ENCODE assay signal across 33 mouse cellular contexts in genomic region chr1:95066040-95066439, GRCm38 (mm10).
"Had no signal": no experiment of that assay in that cellular context is flagged by ENCODE, and none has a peak within 500 bp of the region (broad histone marks: within the 10 kb centered on the region; RNA-seq: fewer than 3 reads in every experiment).

No protein-coding gene starts in this region.

- H3K4me2 ChIP-seq: heart, embryonic 11.5 days; heart, embryonic 12.5 days; heart, embryonic 13.5 days; heart, embryonic 15.5 days; hindbrain, embryonic 12.5 days; hindbrain, embryonic 13.5 days; hindbrain, embryonic 14.5 days; hindbrain, embryonic 15.5 days; kidney, embryonic 15.5 days had no signal

- DNase-seq: heart, postnatal 10 days; heart, postnatal 14 days; heart, postnatal 36 days; heart, postnatal 4 days; kidney, adult 11 months; kidney, adult 18-20 months; kidney, adult 2 months; kidney, adult 8-10 months; kidney, adult 9 months; kidney, postnatal 10 days; kidney, postnatal 14 days; kidney, postnatal 25 days; kidney, postnatal 36 days; kidney, postnatal 4 days; layer of hippocampus, adult 9-11 months; layer of hippocampus, postnatal 36 days had no signal

- H3K27me3 ChIP-seq: heart, embryonic 12.5 days; heart, embryonic 13.5 days; heart, embryonic 15.5 days; hindbrain, embryonic 12.5 days; hindbrain, embryonic 13.5 days; hindbrain, embryonic 15.5 days; kidney, embryonic 15.5 days had no signal

- H3K4me1 ChIP-seq: heart, embryonic 10.5 days; heart, embryonic 12.5 days; heart, embryonic 13.5 days; heart, embryonic 15.5 days; hindbrain, embryonic 10.5 days; hindbrain, embryonic 12.5 days; hindbrain, embryonic 13.5 days; hindbrain, embryonic 15.5 days; kidney, embryonic 15.5 days had no signal

- H3K4me3 ChIP-seq: heart, embryonic 10.5 days; heart, embryonic 12.5 days; heart, embryonic 13.5 days; heart, embryonic 15.5 days; hindbrain, embryonic 10.5 days; hindbrain, embryonic 12.5 days; hindbrain, embryonic 13.5 days; hindbrain, embryonic 15.5 days; kidney, embryonic 15.5 days; layer of hippocampus, adult 2 months; left cerebral cortex, adult 2 months had no signal

- H3K27ac ChIP-seq: heart, embryonic 10.5 days; heart, embryonic 13.5 days; heart, embryonic 15.5 days; hindbrain, embryonic 10.5 days; hindbrain, embryonic 12.5 days; hindbrain, embryonic 13.5 days; hindbrain, embryonic 14.5 days; hindbrain, embryonic 15.5 days; hindbrain, postnatal 0 days; kidney, embryonic 15.5 days; kidney, postnatal 0 days; layer of hippocampus, adult 2 months; left cerebral cortex, adult 2 months had no signal

- H3K36me3 ChIP-seq: heart, embryonic 10.5 days; heart, embryonic 12.5 days; heart, embryonic 13.5 days; heart, embryonic 15.5 days; hindbrain, embryonic 10.5 days; hindbrain, embryonic 12.5 days; hindbrain, embryonic 13.5 days; hindbrain, embryonic 15.5 days; kidney, embryonic 15.5 days had no signal

- H3K9me3 ChIP-seq: heart, embryonic 10.5 days; heart, embryonic 12.5 days; heart, embryonic 13.5 days; heart, embryonic 15.5 days; hindbrain, embryonic 10.5 days; hindbrain, embryonic 12.5 days; hindbrain, embryonic 13.5 days; hindbrain, embryonic 15.5 days; kidney, embryonic 15.5 days had no signal

- ATAC-seq: hindbrain, embryonic 16.5 days; hindbrain, postnatal 0 days; inflammation-experienced regulatory T-cells, adult 6 months had no signal

- H3K9ac ChIP-seq: heart, embryonic 12.5 days; heart, embryonic 13.5 days; heart, embryonic 15.5 days; hindbrain, embryonic 12.5 days; hindbrain, embryonic 13.5 days; hindbrain, embryonic 14.5 days; hindbrain, embryonic 15.5 days; kidney, embryonic 15.5 days had no signal
